Mouse (Mus musculus): ENCODE data around the gene Gm45785.

The Gm45785 gene

DNA sequence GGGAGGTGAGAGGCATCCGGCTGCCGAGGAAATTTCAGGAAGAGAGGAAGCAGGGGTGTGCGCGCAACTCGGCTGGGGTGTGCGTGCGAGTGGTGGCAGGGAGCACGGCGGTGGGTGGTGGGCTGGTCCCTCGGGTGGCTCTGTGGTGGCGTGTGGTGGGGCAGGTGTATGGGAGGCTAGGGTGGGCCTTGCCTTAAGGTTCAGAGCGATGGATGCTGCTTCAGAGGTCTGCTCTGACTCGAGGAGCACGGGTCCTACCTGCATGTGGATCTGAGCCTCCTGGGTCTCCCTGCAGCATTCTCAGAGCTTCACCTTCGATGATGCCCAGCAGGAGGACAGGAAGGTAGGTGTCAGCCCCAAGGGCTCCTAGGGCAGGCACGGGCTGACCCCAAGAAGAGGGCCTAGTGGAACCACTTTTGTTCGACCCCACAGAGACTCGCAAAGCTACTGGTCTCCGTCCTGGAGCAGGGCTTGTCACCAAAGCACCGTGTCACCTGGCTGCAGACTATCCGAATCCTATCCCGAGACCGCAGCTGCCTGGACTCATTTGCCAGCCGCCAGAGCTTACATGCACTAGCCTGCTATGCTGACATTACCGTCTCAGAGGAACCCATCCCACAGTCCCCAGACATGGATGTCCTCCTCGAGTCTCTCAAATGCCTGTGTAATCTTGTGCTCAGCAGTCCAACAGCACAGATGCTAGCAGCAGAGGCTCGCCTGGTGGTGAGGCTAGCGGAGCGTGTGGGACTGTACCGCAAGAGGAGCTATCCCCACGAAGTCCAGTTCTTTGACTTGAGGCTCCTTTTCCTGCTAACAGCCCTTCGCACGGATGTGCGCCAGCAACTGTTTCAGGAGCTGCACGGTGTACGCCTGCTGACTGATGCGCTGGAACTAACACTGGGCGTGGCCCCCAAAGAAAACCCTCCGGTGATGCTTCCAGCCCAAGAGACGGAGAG lies 1.7 kb upstream of the Gm45785 start, which contains the start of gene Bet1l:
Gene Bet1l, minus strand, starts transcription at position 28 of the 956 bp plus-strand sequence.
- DNase-seq (ENCODE audit: low spot score) = no peak

DNA sequence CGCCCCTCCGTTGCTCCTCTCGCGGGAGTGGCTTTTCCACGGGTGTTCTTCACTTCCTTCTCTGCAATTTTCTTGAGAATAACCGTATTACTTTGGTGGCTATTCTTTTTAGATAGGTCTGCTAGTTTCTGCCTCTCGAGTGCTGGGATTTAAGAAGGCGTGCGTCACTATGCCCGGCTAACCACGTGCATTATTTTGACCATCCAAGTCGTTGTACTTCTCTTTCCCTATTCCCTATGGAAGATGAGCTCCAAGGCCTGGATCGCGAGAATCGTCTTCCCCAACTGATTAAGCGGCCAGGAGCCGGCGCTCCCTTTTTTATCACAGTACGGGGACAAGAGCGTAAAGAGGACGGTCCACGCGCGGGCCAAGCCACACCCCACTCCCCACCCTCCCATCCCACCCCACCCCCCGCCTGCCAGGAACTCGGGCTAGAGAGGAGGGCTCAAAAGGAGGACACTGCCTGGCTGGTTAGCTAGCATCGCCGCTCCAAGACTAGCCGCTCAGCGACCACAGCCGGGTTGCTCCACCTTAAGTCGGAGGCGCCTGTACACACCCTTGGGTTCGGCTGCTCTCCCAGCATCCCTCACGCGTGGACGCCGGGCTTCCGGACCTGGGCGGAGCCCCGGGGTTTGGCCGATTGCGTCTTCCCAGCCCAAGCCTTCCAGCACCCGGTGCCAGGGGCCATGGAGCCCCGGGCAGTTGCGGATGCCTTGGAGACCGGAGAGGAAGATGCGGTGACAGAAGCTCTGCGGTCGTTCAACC lies 836 bp upstream of the Gm45785 start, which contains the start of gene Ric8a:
Gene Ric8a, plus strand, starts transcription at position 173 of the 765 bp plus-strand sequence.
- DNase-seq (ENCODE audit: low spot score) = peak; percentile 85

DNA sequence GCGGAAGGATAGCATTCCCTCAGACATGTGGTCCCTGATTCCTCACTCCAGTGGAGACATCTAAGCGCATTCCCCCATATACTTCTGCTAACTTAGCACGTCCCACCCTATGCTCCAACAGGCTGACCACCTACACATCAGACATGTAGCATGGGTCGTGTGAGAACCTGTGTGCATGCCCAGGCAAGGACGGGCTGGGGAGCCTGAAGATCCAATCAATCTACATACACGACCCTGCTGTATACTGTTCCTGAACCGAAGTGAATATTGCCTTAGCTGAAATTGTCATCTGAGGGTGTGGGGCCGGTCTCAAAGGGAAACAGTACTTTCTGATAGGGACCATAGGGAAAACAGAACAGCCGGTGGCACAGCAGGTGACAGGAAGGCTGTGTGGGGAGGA lies 950 bp downstream of the Gm45785 start:
- no peak for DNase-seq (ENCODE audit: low spot score)

DNA sequence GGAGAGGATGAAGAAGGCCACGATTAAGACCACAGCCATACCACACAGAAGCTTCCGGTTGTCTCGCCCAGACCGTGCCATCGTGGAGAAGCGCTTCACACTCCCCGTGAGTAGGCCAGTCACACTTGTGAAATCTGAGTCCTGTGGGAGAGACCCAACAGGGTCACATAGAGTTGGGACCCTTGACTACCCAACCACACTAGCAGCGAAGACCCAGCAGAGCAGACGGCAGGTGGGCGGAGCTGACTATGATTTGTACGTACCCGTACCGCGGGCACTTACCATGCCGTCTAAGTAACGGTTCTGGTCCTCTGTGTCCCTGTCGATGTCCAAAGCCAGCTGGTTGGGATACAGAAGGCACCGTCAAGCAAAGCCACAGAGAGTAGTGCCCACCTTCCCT lies 1.6 kb downstream of the Gm45785 start:
- no peak for DNase-seq (ENCODE audit: low spot score)

DNA sequence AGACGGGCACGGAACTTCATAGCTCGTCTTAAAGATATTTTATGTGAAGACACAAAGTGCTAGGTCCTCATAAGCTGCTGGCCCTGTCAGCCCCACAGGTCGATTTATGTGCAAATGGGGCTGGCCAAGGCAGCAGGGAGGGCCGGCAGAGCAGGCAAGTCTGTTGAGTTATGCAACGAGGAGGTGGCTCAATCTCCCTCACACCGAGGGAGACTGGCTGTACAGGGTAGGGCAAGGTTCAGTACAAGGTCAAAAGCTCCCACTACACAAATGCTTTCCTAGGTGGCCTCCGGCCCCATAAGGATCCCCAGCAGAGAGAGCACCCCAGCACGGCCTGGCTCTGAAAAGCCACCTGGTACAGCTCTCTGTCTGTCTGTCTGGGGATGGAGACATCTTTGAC lies 2.7 kb downstream of the Gm45785 start:
- DNase-seq (ENCODE audit: low spot score) = no peak

DNA sequence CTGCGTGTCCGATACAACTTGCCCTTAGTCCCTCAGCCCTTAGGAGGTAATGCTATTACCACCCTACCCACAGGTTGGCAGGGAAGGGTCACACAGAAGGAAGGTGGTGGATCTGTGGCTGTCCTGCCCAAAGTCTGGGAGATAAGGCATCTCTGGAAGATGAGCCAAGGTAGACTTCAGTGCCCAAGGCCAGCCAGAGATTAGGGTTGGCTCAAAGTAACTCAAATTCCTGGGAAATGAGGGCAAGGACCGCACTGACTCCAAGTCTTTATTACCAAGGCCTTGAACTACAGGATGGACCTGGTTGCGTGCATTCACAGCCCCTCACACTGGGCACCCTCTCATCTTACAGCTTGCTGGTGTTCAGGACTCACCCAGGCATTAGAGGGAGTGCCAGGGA lies 4.2 kb downstream of the Gm45785 start:
- DNase-seq (ENCODE audit: low spot score) = no peak

DNA sequence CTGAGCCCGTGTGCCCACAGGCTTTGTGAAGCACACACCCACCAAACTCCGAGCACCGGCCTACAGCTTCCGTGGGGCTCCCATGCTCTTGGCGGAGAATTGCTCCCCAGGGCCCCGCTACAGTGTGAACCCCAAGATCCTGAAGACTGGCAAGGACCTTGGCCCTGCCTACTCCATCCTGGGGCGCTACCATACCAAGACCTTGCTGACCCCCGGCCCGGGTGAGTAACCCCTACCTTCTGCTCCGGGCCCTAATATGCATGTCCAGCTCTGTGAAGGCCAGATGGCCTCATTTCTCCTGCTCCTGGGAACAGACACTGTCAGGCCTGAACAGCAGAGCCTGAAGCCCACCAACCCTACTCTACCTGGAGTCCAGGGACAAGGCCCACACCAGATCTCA lies 7.5 kb downstream of the Gm45785 start:
- DNase-seq (ENCODE audit: low spot score) = no peak

DNA sequence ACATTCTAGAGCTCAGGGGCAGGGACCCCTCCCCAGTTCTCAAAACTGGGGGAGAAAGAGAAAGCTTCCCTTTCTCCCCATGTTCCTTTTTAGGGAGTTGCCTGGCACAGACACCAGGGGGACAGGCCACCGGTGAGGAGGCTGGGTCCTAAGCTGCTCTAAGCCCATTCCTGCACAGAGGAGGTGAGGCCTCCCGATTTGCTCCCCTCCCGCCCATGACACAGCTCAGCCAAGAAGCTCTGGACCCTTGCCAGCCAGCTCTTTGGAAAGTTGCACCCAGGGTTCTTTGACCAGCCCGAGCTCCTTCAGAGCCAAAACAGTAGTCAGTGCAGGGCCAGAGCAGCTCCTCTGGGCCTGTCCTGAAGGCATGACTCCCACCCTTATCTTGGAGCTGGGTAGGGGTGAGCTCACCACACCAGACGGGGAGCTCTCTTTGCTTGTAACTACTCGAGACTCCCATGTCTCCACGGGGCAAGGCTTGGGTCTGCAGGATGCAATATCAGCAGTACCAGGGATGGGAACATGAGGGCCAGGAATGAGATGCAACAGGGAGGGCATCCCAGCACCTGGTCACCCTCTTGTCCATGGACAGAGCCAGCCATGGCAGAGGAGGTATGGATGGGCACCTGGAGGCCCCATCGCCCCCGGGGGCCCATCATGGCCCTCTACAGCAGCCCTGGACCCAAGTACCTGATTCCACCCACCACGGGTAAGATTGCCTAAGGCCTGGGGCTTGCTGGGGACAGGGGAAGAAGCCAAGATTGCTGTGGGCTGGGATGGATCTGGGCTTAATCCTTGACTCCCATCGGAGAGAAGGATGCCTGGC lies 8.2 kb downstream of the Gm45785 start, which contains the start of gene Odf3:
Gene Odf3, plus strand, starts transcription at position 51 of the 826 bp plus-strand sequence.
- DNase-seq (ENCODE audit: low spot score) = no peak

DNA sequence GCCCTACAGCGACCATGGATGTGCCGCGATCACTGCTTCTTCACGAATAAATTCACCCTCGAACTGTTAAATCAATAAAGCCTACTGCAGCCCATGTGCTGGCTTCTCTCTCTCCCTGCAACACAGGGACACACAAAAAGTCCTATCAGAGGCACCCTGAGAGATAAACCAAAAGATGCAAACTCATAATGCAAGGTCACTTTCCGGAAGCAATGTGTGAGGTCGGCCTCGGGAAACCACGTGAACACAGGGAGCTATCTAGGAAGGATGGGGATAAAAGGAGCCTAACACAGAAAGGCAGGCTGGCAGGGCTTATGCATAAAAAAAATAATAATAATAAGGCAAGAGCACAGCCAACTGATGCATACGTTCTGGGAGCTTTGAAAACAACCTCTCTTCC lies 9.5 kb downstream of the Gm45785 start:
- no peak for DNase-seq (ENCODE audit: low spot score)

DNA sequence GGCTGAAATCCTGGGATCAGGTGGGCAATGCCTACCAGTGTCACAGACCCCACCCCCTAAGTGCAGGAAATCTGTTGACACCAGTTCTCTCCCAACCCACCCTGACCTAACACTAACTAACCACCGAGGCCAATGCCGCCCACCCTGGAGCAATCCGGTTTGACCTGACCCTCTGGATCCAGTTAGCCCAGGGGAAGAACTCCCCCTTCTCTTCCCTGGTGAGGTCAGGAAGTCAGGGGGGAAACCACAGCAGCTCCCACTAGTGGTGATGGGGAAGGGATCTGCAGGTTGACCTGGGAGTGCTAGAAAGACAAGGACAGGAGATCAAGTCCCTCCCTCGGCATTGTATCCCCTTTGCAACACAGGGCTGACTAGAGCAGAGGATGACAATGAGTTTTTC lies 10.4 kb downstream of the Gm45785 start:
- DNase-seq (ENCODE audit: low spot score) = no peak

DNA sequence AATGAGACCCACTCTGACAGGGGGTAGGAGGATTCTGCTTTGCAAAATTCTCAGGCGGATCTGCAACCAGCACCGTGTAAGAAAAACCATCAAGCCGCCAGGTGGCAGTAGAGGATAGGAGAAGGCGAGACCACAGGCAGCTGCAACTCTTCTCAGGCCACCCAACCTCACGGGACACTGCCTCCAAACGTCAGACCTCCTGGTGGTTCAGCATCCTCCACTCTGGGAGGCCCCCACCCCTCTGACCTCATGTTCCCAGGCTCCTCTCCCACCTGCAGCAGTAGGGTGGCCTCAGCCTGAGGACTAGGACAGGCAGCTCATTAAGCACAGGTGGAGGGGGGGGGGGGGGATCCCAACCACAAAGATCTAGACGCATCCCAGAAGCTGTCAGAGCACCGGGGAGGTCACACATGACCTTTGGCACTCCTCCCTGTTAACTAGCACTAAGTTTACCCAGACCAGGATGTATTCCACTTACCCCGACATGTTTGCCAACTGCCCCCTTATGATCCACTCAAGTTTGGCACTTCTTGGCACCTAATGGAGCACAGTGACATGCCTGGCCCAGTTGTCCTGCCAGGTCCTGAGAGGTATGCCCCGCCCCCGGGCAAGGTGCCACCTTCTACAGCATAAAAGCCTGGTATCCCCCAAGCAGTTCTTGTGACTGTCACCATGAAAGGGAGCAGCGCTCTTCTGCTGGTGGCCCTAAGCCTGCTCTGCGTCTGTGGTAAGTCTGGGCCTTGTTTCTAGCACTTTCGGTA lies 11.0 kb downstream of the Gm45785 start, which contains the start of gene Scgb1c1:
Gene Scgb1c1, plus strand, starts transcription at position 643 of the 761 bp plus-strand sequence.
- peak; percentile 56 for DNase-seq (ENCODE audit: low spot score)

DNA sequence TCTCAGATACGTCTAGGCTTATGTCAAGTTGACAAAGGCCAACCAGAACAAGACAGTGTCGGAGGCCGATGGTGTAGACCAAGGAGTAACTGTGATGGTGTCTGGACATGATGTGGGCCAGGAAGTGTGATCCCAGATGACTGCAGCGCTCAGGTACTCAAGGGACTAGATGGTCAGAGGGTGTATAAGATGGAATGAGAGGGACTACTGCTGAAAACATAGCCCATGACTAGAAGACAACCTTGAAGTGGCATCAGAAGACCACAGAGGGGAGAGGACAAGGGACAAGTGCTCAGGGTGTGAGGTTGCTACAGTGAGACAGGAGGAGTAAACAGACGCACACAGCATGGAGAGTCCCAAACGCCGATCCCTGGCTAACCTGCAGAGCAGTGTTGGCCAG lies 12.3 kb downstream of the Gm45785 start:
- DNase-seq (ENCODE audit: low spot score) = no peak

DNA sequence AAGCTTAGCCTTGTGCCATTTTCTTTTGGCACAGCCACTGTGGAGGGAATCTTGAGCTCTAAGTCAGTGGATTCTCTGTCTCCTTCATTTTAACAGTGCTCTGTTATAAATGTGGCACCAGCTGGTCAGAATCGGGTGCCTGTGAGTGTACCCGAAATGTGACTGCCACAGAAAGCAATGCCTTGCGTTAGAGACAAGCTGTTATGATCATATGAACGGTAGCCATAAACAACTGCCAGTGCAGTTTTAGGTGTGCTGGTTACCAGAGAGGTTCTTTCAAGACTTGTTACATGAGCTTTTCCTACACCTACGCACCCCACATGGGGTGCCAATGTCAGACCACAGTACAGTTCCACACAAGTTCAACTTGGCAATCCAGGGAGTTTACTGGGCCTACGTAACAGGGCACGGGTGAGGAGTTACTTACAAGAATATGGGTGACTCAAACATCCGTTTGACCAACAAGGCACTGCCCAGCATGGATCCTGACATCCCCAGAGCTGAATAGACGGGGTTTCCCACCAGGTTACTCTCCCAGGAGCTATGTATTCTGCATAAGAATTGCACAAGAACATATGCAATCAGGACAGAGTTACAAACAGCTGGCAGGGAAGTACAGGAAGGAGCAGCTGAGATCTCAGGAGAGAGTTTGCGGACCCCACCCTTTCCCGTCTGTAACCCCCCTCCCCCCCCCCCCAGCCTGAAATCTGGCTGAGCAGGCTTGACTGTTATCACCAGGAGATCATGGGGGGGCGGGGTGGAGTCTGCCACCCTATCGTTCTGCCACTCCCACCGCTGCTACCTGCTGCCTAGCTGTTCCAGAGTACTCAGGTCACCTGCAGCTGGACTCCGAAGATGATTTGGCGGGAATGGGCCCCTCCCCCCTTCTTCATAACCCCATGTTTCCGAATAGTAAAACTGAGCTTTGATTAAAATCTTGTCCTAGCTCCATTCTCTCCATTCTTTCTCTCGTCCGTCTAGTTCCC lies 15.1 kb downstream of the Gm45785 start:
- DNase-seq (ENCODE audit: low spot score) = no peak

DNA sequence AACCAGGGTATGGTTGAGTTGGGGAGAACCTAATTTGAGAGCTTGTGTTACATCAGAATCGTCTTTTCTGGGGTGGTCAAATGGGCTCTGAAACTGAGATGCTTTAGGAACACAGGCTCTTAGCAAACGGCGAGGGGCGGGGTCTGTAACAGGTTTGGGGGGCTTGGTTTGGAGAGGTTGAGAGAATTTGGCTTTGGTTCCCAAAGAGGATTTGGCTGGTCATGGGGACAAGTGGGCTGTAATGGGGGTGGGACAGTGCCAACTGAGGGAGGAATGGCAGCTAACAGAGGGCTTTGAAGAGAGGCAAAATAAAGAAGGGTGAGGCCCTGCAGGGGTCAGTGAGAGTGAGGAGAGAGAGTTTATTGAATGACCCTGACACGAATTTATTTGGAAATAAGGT lies 16.6 kb downstream of the Gm45785 start:
- no peak for DNase-seq (ENCODE audit: low spot score)

DNA sequence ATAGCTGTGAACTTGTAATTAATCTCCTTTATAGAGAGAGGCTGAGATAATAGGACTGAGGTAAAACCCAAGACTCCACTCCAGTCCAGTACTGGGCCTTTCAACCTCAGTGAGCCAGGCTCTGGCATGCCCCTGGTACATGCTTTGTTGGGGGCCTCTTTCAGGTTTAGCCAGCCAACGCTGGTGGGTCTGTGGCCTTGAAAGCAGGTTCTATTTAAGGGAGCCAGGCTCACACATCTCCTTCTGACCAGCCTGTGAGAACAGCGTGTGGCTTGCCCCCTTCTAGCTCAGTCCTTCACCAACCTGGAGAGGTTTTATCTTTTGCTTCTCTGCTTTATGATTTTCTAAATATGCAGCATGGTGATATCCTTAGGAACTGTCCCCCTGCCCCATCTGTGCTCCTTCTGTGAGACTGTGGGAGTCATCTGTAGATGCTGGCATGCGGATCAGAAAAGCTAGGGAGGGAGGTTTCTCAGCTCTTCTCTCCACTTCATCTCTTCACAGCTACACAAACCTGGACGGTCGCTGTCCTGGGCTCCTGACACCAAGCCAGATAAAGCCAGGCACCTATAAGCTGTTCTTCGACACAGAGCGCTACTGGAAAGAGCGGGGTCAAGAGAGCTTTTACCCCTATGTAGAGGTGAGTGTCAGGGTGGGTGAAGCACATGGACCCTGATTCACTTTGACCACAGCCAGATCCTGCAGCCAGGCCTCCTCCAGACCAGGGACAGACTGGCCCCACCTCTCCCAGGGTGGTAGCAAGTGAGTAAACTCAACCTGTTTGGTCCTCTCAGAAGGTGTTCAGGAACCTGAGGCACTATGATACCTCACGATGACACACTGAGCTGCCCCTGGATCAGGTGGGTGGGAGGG lies 19.7 kb downstream of the Gm45785 start:
- DNase-seq (ENCODE audit: low spot score) = no peak

DNA sequence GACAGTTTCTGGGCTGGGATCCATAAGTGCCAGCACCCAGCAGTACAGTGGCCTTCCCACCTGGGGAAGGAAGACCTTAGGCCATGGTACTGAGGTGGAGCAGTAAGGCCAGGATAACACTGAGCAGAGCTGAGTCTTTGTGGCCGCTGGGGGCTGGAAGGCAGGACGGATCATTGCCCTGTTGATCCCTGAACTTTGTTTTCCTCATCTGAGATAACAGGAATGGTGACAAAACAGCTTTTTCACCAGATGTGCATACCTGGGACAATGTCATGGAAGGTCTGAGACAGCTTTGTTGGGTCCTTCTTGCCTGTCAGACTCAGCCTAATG lies 20.4 kb downstream of the Gm45785 start:
- no peak for DNase-seq (ENCODE audit: low spot score)

DNA sequence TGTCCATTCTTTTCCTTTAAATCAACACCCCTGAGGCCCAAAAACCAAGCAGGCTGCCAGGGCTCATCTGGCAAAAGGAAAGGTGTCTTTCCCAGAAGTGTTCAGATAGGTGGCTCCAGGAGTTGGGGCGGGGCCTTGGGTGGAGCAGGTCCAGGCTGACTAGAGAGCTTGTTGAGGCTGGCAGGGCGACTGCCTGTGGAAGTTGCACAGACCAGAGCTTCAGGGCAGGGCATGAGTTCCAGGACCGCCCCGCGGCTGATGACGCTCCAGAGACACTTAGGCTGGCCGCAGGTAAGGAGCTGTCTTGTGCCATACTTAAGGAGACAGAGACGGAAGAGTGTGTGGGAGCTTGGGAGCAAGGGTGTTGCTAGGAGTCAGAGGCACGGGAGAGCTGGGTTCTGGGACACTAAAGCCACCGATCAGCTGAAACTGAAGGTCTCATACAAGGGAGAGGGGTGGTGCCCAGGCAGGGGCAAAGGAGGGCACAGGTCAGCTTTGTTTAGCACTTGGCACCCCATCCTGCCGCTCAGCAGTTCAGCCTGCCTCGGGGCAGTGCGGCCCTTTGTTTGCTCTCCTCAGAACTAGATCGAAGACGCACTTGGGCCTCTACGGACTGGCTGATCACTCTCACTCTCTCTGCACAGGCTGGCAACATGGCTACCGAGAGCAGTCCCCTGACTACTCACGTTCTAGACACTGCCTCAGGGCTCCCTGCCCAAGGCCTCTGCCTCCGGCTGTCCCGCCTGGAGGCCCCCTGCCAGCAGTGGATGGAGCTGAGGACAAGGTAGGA lies 21.0 kb downstream of the Gm45785 start, which contains the start of gene Urah:
Gene Urah, plus strand, starts transcription at position 51 of the 790 bp plus-strand sequence.
- DNase-seq (ENCODE audit: low spot score) = no peak

DNA sequence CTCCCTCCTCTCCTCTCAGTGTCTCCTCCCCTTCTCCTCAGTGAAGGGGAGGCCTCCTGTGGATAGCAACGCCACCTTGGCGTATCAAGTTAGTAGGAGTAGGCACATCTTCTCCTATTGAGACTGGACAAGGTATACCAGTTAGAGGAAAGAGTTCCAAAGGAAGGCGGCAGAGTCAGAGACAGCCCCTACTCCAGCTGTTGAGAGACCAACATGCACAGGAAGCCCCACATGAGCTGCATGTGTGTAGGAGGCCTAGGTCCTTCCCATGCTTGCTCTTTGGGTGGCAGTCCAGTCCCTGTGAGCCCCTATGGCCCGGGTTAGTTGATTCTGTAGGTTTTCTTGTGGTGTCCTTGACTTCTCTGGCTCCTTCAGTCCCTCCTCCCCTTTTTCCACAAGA lies 22.8 kb downstream of the Gm45785 start:
- no peak for DNase-seq (ENCODE audit: low spot score)
